Mouse (Mus musculus): ENCODE data around the gene Tbc1d13.
"Not testable (repeated sequence)": the region's sequence is repeated elsewhere in the genome, so short reads cannot be mapped to it uniquely, and the experiment has no call there.

The Tbc1d13 gene

GRCm38 (mm10) chr2:30178711-30179110 lies 45.2 kb downstream of the Tbc1d13 start:
- DNase-seq (ENCODE audit: low spot score): not testable (repeated sequence)

- no peak for DNase-seq (ENCODE audit: low spot score)
These were observed 48.9 kb downstream of the Tbc1d13 start for GRCm38 (mm10) chr2:30182424-30182823.

GRCm38 (mm10) chr2:30183721-30184120 lies 50.2 kb downstream of the Tbc1d13 start:
- DNase-seq (ENCODE audit: low spot score): no peak

GRCm38 (mm10) chr2:30185276-30185675 lies 51.7 kb downstream of the Tbc1d13 start:
- no peak for DNase-seq (ENCODE audit: low spot score)

- DNase-seq (ENCODE audit: low spot score): no peak
These were observed 52.1 kb downstream of the Tbc1d13 start for GRCm38 (mm10) chr2:30185681-30186080.

- DNase-seq (ENCODE audit: low spot score): no peak
These were observed 58.4 kb downstream of the Tbc1d13 start for GRCm38 (mm10) chr2:30191790-30192580.

GRCm38 (mm10) chr2:30194656-30195055 lies 61.1 kb downstream of the Tbc1d13 start:
- no peak for DNase-seq (ENCODE audit: low spot score)

- DNase-seq (ENCODE audit: low spot score): no peak
These were observed 64.5 kb downstream of the Tbc1d13 start for GRCm38 (mm10) chr2:30198021-30198420.

GRCm38 (mm10) chr2:30199984-30200383 lies 66.4 kb downstream of the Tbc1d13 start:
- no peak for DNase-seq (ENCODE audit: low spot score)

- no peak for DNase-seq (ENCODE audit: low spot score)
These were observed 66.9 kb downstream of the Tbc1d13 start for GRCm38 (mm10) chr2:30200388-30200925.

Data from testis, postnatal 10 days (tissue).